Mouse (Mus musculus) thymus, postnatal 25 days (tissue): ENCODE measurements around the gene Phkb.
"Not testable (repeated sequence)": the region's sequence is repeated elsewhere in the genome, so short reads cannot be mapped to it uniquely, and the experiment has no call there.

Experiments
- DNase-seq: peaks from one replicate; pipeline ENCODE4 v3.0.0; 2022

Phkb gene

DNA sequence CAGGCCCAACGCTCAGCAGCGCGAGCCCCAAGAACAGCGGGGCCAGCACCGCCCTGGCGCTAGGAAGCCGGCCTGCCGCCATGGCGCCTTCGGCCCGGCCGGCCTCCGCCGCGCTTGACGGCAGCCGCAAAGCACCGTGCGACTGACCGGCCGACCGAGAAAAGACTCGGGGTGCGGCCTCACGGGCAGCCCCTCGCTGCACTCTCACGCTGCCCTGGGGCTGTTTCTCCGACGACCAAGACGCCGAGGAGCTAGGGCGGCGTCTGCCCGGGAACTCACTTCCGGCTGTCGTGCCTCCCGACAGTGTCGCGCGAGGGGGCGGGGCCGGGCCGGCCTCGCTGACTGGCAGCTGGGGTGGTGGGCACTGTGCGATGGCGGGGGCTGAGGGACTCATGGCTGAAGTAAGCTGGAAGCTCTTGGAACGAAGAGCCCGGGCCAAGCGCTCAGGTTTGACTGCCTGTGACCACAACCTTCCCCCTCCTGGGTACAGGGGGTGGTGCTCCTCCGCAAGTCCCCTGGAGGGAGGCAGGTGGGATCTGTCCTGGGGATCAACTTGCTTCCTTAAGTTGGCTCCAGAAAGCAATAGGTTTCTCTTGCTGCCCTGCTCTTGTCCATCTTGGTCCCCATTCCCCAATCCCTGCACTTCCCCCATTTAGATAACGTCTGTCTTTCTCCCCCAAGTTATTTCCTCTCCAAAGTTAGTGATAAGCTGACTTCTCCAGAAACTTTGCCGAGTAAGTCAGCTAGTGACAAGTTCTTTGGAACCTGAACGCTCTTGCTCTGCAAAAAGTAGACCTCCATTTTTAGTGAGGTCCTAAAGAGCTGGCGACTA, at the start of gene Phkb, which contains the start of gene Itfg1:
Phkb (plus strand) TSS at position 303 of the 832 bp plus-strand sequence.
Itfg1 (minus strand) TSS at position 265 of the 832 bp plus-strand sequence.
- DNase-seq, result peak; percentile 94

DNA sequence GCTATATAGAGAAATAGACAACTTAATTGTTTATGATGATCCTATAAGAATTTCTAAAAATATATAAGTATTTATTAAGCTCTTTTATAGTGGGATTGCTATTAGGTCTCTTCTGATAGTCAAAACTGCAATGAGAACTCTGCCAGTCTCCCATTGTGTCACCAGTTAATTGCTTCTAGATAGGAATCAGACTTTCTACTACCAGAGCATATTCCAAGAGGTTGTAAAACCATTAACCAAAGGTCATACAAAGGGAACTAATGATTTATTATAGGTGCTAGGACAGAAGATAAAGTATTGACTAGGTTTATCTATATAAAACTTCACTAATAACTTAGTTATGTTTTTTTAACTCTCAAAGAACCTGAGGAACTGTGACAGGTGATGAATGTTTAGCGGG, 44.4 kb upstream of the Phkb start:
- not testable (repeated sequence) for DNase-seq

DNA sequence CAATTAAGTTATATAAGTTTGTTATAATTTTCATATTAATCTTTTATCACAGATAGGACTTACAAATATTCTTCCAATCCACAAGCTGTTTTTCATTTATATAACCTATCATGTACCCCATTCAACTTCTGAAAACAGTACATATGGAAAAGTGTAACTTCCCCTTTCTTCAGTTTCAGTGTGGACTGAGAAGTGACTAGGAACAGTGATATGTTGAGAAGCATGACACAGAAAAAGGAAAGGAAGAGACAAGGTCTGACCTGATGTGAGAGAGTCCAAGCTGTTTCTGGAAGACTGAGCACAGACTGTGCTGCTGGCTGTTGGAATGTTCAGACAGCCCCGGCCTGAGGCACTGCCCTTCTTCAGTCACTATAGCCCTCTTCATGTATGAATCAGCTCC, 40.6 kb upstream of the Phkb start:
- no peak for DNase-seq

DNA sequence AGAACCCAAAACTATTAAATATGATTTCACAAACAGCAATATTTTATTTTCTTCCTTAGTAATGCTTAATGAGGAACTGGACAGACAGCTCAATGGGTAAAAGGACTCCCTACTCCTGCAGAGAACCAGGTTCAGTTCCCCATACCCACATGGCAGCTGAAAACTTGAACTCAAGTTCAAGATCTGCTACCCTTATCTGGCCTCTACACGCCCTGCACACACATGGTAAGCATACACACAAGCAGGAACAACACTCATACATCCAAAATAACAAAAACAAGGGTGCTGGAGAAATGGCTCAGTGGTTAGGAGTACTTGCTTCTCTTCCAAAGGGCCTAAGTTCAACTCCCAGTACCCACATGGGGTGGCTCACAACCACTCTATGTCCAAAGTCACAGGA, 39.4 kb upstream of the Phkb start:
- DNase-seq, result no peak

DNA sequence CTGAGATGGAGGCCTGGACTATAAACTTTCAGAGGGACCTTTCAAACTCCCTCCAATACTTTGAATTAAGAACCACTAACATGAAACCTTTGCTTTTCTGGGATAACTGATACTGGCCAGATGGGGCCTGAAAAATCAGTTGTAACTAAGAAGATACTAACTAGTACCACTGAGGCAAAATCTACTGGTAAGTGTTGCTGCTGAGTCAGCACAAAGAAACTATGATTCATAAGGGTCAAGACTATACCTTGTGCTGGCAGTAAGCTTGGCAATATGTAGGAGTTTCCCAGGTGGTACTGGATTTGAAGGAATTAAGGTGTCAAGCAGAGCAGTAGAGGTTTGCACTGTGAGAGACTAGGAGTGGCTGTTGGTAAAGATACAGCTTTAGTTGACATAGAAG, 27.1 kb upstream of the Phkb start:
- DNase-seq, result no peak

DNA sequence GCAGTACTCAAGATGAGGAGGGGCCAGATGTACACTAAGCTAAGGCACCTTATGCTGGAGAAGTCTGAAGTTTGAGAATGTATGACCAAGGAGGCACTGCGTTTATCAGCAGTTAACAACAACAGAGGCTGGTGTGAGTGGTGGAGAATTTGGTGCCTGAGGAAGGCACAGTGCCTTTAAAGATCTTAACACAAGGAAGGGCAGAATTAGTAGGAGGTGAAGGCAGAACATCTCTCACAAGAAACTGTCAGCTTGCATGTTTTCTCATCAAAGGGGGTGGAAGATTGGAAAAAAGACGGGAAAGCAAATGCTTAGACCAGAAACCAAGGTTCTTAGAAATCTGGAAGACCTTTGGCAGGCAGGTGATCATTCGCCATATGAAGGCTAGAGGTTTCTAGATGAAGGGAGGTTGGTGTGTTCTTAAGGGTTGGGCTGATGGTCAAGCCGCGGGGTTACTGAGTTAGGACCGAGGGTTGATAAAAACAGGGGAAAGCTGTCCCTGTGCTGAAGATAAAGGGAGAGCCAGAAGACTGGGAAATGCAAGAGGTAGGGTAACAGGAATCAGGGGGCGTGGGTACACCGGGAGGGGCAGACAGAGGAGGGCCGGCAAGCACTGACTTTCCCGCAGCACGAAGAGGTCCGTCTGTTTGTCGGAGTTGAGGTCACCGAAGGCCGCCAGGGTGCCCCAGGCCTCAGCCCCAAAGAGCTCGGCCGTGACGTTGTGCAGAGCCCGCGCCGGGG, 673 bp upstream of the Phkb start:
- DNase-seq, result peak; percentile 6

DNA sequence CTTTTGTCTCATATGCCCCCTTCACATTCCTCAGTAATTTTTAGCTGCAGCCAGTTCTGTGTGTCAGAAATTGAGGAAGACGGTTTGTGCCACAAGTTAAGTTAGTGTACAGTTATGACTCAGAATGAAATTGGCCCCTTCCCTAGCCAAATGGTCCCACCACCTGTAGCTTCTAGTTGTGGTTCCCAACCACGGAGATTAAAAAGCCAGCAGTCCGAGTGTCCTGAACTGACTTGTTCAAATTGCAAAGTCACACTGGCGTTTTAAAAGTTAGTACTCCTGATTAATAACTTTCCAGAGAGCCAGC, 683 bp downstream of the Phkb start:
- DNase-seq, result no peak

DNA sequence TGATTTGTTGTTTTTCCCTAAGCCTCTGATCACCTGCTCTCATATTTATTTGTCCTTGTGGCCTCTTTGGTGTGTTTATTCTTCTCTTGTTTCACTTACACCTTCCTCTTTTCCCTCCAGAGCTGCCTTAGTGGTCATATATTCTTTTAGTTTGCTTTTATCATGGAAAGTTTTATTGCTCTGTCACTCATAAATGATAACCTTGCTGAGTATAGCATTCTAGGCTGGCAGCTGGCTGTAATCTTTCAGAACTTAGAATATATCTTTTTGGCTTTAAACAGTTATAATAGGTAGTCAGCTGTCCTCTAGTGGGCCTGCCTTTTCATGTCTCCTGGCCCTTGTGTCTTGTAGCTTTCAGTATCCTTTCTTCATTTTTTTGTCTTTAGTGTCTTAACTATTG, 5.1 kb downstream of the Phkb start:
- no peak for DNase-seq

DNA sequence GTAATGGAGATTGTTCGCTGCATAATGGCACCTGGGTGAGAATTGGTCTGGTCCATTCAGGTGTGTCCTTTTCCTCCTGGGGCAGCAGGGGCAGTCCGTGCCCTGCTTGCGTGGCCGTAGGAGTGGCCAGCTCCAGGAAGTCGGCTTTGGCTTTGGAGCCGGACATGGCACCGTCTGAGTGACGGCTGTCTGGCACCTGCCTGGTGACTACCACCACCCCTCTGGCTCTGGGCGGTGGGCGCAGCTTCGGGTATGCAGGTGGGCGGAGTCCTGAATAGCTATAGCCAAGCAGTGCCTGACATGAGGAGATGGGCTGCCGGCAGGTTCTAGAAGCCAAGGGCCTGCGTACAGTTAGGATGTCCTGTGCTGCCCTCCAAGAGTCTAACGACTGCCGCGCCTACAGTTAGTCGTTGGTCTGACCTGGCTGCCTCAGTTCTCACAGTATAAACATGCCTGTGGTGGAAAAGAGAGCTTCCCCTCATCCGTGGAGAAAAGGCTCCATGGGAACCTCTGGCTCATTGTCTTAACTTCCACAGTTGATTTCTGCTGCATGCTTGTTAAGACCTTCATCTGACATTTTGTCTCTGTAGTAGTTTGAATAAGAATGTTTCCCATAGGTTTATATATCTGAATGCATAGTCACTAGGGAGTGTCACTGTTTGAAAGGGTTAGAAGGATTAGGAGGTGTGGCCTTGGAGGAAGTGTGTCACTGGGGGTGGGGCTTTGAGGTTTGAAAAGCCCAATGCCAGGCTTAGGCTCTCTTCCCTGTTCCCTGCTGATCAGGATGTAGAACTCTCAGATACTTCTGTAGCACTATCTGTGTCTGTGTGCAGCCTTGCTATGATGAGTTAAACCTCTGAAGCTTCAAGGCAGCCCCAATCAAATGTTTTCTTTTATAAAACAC, 13.7 kb downstream of the Phkb start:
- no peak for DNase-seq

DNA sequence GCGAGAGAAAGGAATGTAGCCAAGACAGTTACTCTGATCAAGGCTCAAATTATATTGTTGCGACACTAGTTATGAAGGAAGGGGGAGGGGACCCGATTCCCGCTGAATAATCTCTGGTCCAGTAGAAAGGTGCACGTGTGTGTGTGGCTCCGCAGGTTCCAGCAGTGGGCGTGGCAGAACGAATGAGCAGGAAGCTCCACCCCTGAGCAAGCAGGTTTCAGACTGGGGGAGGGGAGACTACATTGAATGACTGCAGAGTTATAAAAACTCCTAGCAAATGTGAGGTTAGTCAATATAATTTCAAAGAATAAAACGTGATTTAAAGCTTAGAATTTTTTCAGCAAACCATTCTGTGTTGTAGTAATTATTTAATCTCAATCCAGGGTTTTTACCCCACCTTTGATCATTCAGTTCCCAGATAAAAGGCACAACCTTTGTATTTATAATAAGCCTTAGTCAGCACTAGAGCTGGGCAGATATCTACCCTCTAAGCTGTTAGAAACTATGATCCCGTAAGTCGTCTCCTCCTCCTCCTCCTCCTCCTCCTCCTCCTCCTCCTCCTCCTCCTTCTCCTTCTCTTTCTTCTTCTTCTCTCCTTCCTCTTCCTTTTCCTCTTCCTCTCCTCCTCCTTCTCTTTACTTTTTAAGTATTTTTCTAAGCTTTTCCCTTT, 16.6 kb downstream of the Phkb start:
- DNase-seq, result not testable (repeated sequence)

DNA sequence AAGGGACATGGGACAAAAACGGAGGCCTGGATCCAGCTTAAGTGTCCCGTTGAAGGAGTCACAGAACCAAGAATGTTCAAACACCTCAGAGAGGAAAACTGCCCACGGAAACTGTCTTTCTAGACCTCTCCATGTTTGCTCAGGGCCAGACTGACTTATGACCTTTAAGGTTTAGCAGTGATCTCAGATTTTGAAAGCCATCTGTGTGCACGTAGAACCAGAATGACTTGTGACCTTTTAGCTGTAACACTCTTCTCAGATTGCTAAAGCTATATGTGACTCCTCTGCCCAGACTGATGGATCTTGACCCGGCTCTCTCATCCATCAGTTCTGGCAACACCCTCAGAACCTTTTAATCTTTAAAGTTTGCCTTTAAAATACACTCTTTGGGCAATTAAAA, 19.9 kb downstream of the Phkb start:
- DNase-seq, result no peak

DNA sequence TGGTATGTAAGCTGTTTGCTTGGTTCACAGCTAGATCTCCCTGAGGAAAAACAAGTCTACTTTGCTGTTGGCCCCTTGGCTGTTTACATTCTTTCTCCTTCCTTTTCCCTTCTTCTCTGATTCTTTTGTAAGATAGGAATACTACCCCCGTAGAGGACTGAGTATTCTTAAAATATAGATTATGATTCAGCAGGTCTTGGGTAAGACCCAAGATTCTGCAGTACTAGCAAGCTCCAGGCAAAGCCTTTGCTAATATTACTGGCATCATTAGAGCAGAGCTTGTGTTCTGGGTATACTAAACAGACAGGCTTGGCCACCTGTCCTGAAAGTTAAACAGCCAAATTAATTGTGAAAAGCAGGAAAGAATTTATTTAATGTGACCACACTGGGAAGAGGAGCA, 21.6 kb downstream of the Phkb start:
- DNase-seq, result no peak

DNA sequence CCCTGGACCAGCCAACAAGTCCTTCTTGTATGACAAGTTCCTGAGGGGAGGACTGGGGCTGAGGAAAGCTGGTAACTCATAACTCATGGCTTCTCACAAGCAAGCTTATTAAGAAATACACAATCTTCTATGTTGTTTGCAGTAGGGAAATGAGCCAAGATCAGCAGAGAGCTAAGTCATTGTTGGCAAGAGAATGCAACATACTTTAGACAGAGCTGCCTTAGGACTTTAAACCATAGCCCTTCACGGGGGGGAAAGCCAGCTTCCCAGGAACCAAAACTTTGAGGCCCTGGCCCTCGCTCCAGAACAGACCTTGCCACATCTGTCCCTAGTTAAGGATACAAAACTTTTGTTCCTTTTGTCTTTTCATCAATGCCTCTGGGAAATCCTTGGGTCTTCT, 30.9 kb downstream of the Phkb start:
- no peak for DNase-seq

DNA sequence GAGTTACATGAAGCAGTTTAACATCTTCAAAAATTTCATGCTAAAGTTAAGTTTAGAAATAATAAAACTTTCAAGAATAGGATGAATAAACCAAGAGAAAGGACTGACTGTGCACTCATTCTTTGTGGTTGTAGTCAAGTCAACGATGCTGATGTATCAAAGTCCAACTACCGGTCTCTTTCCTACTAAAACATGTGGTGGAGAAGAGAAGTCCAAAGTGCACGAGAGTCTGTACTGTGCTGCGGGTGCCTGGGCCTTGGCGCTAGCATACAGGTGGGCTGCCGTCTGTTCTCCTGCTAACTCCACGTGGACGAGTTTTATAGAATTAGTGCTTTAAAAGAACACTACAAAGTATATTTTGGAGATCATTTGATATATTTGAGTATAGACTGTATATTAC, 37.2 kb downstream of the Phkb start:
- no peak for DNase-seq

DNA sequence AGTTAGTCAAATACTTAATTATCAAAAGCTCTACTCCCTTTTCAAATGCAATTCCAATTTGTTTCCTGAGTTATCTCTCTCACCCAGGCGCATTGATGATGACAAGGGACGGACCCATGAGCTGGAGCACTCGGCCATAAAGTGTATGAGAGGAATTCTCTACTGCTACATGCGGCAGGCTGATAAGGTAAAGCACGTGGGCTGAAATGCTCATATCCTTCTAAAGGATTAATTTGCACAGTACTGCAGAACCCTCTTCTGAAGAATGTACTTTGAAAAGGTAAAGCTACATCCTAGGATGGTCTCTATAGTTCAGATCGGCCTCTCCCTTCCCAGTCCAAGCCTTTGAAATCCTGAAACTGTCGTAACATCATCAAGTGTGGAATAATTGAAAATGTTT, 38.9 kb downstream of the Phkb start:
- DNase-seq, result no peak

DNA sequence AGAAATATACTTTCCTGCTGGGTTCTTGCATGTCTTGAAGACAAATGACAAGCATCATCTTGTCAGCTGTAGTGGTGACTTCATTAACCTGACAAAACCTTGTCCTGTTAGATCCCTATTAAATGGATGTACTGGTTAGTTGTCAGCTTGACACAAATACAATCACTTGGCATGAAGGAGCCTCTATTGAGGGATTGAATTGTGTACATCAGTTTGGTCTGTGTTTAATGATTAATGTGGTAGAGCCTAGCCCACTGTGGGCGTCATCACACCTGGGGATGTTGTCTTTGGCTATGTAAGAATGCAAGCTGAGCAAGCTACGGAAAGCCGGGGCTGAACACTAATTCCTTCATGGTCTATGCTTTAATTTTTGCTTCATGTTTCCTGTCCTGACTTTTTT, 44.1 kb downstream of the Phkb start:
- no peak for DNase-seq

DNA sequence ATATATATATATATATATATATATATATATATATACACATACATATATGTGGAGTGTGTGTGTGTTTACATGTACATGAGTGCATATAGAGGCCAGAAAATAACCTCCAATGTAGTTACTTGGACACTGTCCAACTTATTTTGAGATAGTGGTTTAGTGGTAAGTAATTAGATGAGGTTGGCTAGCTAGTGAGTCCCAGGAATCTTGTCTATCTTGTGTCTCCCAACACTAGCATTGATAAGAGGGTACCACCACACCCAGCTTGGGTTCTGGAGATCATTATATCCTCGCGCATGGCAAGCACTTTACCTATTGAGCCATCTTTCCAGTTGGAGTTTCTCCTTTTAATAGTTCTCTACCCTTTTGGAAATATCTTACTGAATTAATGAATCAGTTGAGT, 56.9 kb downstream of the Phkb start:
- DNase-seq, result no peak

DNA sequence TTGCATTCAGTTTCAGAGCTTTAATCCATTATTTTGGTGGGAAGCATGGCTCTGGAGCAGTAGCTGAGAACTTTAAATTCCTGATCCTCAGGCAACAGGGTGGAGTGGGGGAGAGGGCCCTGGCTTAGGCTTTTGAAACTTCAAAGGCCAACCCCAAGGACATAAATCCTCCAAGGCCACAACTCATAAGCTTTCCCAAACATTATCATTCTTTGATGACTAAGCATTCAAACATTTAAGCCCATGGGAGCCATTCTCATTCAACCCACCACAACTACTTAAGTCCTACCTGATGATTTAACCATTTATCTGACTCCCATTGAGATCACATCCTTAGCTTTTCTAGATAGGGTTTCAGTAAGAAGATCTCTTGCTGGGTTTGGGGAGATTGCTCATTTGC, 84.2 kb downstream of the Phkb start:
- no peak for DNase-seq

DNA sequence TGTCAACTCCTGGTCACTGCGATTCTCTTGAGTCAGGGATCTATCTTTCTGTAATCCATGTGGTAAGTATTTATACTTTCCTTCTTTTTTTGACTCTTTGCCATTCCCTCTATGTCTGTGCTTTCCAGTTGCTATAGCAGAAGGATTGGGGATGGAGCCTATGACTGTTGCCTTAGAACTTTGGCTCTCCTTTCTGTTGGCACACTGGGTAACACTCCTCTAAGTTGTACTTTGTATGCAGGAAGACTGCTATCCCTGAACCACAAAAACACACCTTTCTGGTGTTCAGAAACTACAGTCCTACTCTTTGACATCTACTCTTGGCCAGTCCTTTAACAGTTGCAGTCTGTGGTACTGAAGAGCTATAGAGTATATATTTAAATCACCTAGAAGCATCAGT, 84.8 kb downstream of the Phkb start:
- DNase-seq, result no peak

DNA sequence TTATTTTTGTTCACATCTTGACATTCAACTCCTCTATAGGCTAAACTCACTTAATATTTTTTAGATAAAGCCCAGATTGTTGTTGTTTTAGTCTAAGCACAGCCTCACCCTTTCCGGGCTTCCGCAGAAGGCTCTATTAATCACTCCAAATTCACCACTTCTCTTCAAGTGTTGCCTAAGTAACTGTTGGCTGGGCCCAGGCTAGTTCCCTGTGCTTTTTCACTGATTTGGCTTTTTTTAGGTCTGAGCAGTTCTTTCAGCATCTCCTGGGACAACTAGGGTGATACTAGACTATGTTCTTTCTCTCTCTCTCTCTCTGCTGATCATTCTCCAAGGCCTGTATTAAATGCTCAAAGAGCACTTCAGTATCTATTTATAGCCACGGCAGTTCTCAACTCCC, 85.3 kb downstream of the Phkb start:
- no peak for DNase-seq

DNA sequence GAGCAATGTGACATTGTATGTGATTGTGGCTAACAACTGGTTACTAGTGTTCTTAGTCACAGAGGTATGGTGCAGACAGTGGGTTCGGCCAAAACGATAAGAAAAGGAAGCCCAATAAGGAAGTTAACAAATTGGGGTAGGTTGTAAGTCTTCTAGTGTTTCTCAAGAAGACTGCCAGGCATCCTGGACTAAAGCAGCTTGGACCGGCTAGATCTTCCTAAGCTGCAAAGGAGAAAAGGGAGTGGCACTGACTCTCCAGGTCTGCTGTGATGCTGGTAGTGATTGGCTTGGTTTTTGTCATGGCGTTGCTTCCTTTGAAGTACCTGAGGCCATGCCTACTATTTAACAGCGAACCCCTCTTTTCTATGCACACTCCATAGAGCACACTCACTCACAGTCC, 95.4 kb downstream of the Phkb start:
- DNase-seq, result no peak

DNA sequence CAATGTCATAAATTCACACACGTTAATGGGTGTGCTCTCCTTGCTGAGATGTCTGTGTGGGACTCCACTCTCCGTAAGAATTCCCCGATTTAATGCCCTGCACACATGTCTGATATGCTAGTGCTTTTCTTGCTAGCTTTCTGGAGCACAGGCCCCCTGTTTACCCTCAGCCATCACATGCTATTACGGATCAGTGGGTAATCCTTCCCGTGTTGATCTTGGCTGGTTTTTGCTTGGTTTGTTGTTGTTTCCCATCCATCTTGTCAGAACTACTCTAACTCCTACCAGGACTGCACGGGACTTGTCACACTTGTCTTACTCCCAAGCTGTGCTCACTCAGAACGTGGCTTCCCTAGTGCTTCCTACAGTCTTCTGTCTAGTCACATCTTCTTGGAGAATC, 96.6 kb downstream of the Phkb start:
- no peak for DNase-seq

DNA sequence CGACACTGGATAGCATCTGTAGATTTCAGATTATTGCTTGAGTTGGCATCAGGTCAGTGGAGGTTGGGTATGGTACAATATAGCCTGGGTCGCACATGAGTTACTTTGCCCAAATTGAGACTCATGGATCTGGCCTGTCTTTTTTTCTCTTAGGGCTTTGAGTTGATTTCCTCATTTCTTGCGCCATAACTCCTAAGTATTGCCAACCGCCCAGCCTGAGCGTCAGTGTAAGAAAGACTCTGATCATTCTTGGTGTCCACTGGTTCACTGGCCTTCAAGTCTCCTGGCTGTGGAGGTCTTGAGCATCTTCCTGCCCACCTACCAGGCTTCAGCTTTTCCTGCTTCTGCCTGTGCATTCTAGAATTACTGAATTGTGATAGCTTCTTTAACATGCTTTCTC, 104.1 kb downstream of the Phkb start:
- no peak for DNase-seq
